ENCODE assay signal across 20 mouse cellular contexts in the genomic region with DNA sequence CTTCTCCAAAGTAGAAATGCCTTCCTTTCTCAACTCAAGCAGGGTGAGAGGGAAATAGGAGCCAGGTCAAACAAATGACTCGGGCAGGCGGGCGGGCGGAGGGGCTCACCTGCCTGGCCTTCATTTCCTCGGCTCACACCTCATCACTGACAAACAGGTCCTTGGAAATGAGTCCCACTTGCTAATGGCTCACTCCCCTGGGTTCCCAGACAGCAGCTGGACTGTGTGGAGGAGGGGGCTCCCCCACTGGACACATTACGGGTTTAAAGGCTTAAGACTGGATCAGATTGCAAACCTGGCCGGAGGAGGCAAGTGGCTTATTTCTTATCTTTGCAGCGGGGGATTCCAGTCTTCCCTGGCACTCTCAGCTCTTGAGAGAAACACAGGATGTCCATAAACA. TPM values are rescaled to one million over a fixed set of nuclear protein-coding genes. Genes with fewer than 3 reads are reported as not detected.
"Had no signal": no experiment of that assay in that cellular context is flagged by ENCODE, and none has a peak within 500 bp of the region (broad histone marks: within the 10 kb centered on the region; RNA-seq: fewer than 3 reads in every experiment).

No protein-coding gene starts in this region.

- H3K4me3 ChIP-seq: intestine, embryonic 15.5 days; limb, embryonic 15.5 days; liver, embryonic 12.5 days; midbrain, embryonic 10.5 days; myocyte; neural tube, embryonic 15.5 days; stomach, embryonic 15.5 days had no signal

- H3K9ac ChIP-seq: intestine, embryonic 15.5 days; limb, embryonic 15.5 days; liver, embryonic 12.5 days; lung, embryonic 14.5 days; neural tube, embryonic 15.5 days; stomach, embryonic 15.5 days had no signal

- DNase-seq: kidney, adult 8-10 months; kidney, postnatal 25 days; layer of hippocampus, adult 9-11 months; layer of hippocampus, postnatal 36 days; lung, embryonic 14.5 days; lung, postnatal 10 days; lung, postnatal 4 days; midbrain, embryonic 14.5 days; right cerebral cortex, postnatal 14 days; thymus, postnatal 4 days had no signal

- H3K4me2 ChIP-seq: intestine, embryonic 15.5 days; limb, embryonic 15.5 days; liver, embryonic 12.5 days; lung, embryonic 14.5 days; neural tube, embryonic 15.5 days; stomach, embryonic 15.5 days had no signal

- H3K9me3 ChIP-seq: intestine, embryonic 15.5 days; limb, embryonic 15.5 days; liver, embryonic 12.5 days; midbrain, embryonic 10.5 days; neural tube, embryonic 15.5 days; stomach, embryonic 15.5 days had no signal

- ATAC-seq: intestine, embryonic 15.5 days; liver, embryonic 12.5 days had no signal

- H3K36me3 ChIP-seq: intestine, embryonic 15.5 days; limb, embryonic 15.5 days; liver, embryonic 12.5 days; midbrain, embryonic 10.5 days; neural tube, embryonic 15.5 days; stomach, embryonic 15.5 days had no signal

- H3K4me1 ChIP-seq: intestine, embryonic 15.5 days; liver, embryonic 12.5 days; neural tube, embryonic 15.5 days; stomach, embryonic 15.5 days had no signal

- H3K27ac ChIP-seq: intestine, embryonic 15.5 days; limb, embryonic 15.5 days; liver, embryonic 12.5 days; midbrain, embryonic 10.5 days; neural tube, embryonic 15.5 days; stomach, embryonic 15.5 days had no signal

RNA-seq across cellular contexts. Expression of a gene that starts 13.1 kb away (rescaled TPM):
- total RNA-seq: layer of hippocampus, postnatal 36 days; left cerebral cortex, postnatal 36 days; megakaryocyte, adult 5-6 weeks had no signal
- polyA plus RNA-seq: liver, embryonic 12.5 days; liver, embryonic 16.5 days; lung, embryonic 14.5 days; midbrain, embryonic 14.5 days; myocyte; neural tube, embryonic 15.5 days had no signal
